Mouse (Mus musculus) myocyte (in vitro differentiated cells): ENCODE measurements around the gene Islr2.

Source experiments
- E2F4 ChIP-seq: IDR thresholded peaks from one replicate; pipeline ENCODE4 v1.6.1; 2011; ENCODE audit warnings: mild to moderate bottlenecking, control low read depth, moderate library complexity; ENCODE audit not compliant: insufficient read depth
- MAX ChIP-seq: IDR thresholded peaks from one replicate; pipeline ENCODE4 v1.6.1; 2011; ENCODE audit warnings: low read depth, mild to moderate bottlenecking, control low read depth
- POLR2A ChIP-seq: IDR thresholded peaks from one replicate; pipeline ENCODE4 v1.6.1; 2011; ENCODE audit warnings: low read depth, mild to moderate bottlenecking, control low read depth, moderate library complexity; ENCODE audit not compliant: insufficient read length
- POLR2AphosphoS2 ChIP-seq: IDR thresholded peaks from one replicate; pipeline ENCODE4 v1.6.1; 2011; ENCODE audit warnings: low read depth, control low read depth; ENCODE audit not compliant: insufficient read length
- REST ChIP-seq: IDR thresholded peaks from one replicate; pipeline ENCODE4 v1.6.1; 2011; ENCODE audit warnings: mild to moderate bottlenecking, control low read depth, moderate library complexity; ENCODE audit not compliant: insufficient read depth, insufficient read length
- TCF12 ChIP-seq: IDR thresholded peaks from one replicate; pipeline ENCODE4 v1.6.1; 2011; ENCODE audit warnings: mild to moderate bottlenecking, control low read depth; ENCODE audit not compliant: poor library complexity, insufficient read depth, severe bottlenecking
- USF1 ChIP-seq: IDR thresholded peaks from one replicate; pipeline ENCODE4 v1.6.1; 2011; ENCODE audit warnings: low read depth, mild to moderate bottlenecking, control low read depth, moderate library complexity

DNA sequence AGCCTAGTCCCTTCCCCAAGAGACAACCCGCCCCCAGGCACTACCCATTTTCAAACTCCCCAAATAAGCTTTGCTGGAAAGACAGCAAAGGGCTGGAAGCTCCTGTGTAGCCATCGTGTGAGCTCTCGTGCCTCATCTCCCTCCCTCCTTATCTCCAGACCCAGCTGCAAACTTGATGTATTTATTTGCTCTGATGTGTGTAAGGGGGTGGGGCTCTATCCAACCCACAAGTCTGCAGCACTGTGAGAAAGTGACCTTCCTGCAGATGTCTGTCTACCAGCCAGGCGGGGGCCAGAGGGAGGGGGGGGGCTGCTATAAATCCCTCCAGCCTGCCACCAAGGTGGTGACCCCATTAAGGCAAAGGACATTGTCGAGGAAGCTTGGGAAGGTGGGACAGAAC is 9.7 kb upstream of the Islr2 start:
- TF ChIP-seq POLR2A (no peak), TCF12 (no peak), POLR2AphosphoS2 (no peak), REST (no peak), USF1 (no peak), E2F4 (no peak), MAX (no peak)
